Mouse (Mus musculus): Measurements from ENCODE around the gene Nck2. TPM values are rescaled to one million over a fixed set of nuclear protein-coding genes. Genes with fewer than 3 reads are reported as not detected.

Nck2 gene
- polyA plus RNA-seq, 1 experiment = 28.5 TPM

DNA sequence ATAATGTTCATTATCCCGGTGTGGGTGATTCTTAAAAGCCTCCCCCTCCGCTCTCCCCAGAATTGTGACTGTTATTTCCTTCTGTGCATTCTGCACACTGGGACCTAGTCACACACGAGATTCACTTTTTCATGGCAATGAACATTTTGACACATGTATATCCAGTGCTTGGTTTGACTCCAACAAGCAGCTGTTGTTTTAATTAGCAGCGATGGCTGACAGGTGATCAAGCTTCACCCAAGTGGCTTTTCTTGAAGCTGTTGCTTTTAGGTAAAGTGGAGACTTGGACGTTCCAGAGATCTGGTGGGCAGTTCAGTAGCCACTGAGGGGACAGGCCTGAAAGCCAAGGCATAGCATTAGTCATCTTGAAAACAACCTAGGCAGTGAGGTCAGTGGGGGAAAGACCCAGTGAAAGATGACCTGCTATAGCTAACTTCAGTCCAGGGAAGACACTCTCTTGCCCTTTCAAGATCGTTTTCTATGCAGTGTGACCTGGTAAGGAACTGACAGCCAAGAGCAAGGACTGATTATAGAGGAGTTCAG is 17.3 kb upstream of the Nck2 start:
- no peak for TF ChIP-seq POLR2A (IDR thresholded peaks at IDR 0.05; ENCODE audit: low read depth, low read length)
- no peak for TF ChIP-seq CTCF (IDR thresholded peaks at IDR 0.05; ENCODE audit: borderline replicate concordance, insufficient read depth, low read length)
- Histone ChIP-seq H3K4me1 (ENCODE audit: control insufficient read depth, insufficient read depth, low read length) (peaks cover 6% of the 10 kb centered on the region; the same call in 1 of the 2 replicates), H3K27ac (ENCODE audit: insufficient read depth, low read length) (no peak overlapping the region), H3K4me3 (ENCODE audit: insufficient read depth, low read length) (no peak overlapping the region)

DNA sequence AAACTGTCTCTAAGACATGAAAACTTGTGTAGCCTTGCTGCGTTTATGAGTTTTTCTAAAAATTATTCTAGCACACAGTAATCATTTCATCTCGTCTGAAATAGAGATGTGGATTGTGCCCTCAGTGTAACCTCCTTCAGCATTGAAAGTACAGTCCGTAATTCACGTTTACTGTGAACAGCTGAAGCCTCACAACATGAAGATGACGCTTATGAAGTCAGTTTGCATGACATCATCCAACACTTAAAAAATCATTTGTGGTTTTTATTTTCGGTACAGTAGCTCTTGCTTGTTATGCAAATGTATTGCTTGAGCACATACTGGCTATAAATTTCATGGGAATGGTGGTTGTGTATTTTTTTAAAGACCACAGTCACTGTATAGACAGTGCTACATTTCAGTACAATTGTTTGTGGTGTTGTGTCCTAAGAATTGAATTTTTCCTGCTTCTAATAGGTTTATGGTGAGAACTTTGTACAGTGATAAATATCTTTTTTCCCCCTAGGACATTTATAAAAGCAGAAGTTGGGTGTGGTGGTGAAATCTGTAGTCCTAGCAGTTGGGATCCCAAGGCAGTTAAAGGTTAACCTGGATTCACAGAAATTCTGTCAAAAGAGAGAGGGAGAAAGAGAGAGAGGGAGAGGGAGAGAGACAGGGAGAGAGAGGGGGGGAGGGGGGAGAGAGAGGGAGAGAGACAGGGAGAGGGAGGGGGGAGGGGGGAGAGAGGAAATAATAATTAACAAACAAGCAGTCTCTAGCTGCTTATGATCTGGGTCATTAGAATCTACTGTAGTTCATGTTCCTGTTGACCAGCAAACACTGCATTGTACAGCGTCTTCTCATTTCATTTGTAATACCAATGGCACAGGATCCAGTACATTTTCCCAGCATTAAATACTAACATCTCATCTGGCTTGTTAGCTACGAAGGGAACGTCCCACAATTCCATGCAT is 14.2 kb upstream of the Nck2 start:
- H3K27ac ChIP-seq (ENCODE audit: insufficient read depth, low read length) = no peak overlapping the region
- no peak overlapping the region for H3K4me3 ChIP-seq (ENCODE audit: insufficient read depth, low read length)
- TF ChIP-seq CTCF (IDR thresholded peaks at IDR 0.05; ENCODE audit: borderline replicate concordance, insufficient read depth, low read length) = no peak
- TF ChIP-seq POLR2A (IDR thresholded peaks at IDR 0.05; ENCODE audit: low read depth, low read length) = no peak
- H3K4me1 ChIP-seq (ENCODE audit: control insufficient read depth, insufficient read depth, low read length) = peaks cover 6% of the 10 kb centered on the region; the same call in 1 of the 2 replicates

DNA sequence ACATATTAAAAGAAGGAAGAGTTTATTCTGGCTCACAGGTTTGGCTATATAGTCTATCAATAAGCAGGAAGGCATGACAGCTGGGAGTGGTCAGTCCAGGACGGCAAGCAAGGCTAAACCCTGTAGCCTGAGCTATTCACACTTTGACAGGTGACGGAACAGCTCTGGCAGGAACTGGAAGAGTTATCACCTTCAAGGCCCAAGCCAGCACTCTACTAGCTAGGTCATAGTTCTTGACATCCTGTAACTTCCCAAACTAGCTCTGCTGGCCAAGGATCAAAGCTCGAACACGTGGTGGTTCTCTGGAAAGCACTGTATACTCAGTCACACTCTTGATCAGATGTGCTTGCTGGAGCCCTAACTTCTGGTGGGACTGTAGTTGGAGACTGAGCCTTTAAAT is 10.5 kb upstream of the Nck2 start:
- Histone ChIP-seq H3K4me3 (ENCODE audit: insufficient read depth, low read length) (no peak overlapping the region), H3K27ac (ENCODE audit: insufficient read depth, low read length) (no peak overlapping the region), H3K4me1 (ENCODE audit: control insufficient read depth, insufficient read depth, low read length) (no peaks in the 10 kb centered on the region)
- TF ChIP-seq POLR2A (IDR thresholded peaks at IDR 0.05; ENCODE audit: low read depth, low read length) (no peak), CTCF (IDR thresholded peaks at IDR 0.05; ENCODE audit: borderline replicate concordance, insufficient read depth, low read length) (no peak)

DNA sequence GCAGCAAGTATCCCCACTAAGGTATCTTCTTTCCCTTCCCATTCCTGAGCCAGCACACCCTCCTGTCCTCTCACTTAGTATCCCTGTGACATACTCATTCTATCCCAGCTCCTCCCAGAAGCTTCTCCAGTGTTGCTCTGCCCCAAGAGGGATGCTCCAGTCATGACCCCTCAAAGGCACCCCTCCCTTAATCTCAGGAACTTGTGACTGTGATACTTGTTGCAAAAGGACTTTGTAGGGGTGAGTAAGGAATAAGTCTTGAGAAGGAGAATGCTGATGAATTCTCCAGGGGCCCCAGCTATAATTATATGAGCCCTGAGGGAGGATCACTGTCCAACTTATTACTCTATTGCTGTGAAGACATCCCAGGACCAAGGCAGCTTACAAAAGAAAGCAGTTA is 7.8 kb upstream of the Nck2 start:
- Histone ChIP-seq H3K4me1 (ENCODE audit: control insufficient read depth, insufficient read depth, low read length) (no peaks in the 10 kb centered on the region), H3K27ac (ENCODE audit: insufficient read depth, low read length) (no peak overlapping the region), H3K4me3 (ENCODE audit: insufficient read depth, low read length) (no peak overlapping the region)
- TF ChIP-seq CTCF (IDR thresholded peaks at IDR 0.05; ENCODE audit: borderline replicate concordance, insufficient read depth, low read length) = no peak

DNA sequence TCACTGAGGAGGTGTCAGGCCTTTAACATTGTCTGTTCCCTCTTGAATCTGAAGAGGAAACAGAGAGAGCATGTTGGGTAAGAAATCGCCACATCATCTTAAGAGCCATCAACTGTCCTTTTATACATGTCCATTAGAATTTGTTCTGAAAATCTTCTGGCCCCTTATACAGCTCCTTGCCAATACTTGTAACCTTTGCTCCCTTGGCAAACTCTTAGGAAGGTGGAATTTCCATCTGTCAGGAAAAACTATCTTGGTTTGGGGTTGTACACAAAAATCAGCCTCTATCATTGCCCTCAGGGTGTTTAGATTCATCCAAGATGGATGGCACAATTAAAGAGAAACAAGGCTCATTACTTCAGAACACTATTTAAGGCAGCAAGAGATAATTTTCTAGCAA is 5.1 kb upstream of the Nck2 start:
- TF ChIP-seq CTCF (IDR thresholded peaks at IDR 0.05; ENCODE audit: borderline replicate concordance, insufficient read depth, low read length) = no peak
- no peak for TF ChIP-seq POLR2A (IDR thresholded peaks at IDR 0.05; ENCODE audit: low read depth, low read length)
- no peaks in the 10 kb centered on the region for H3K4me1 ChIP-seq (ENCODE audit: control insufficient read depth, insufficient read depth, low read length)
- H3K4me3 ChIP-seq (ENCODE audit: insufficient read depth, low read length) = no peak overlapping the region
- H3K27ac ChIP-seq (ENCODE audit: insufficient read depth, low read length) = no peak overlapping the region

DNA sequence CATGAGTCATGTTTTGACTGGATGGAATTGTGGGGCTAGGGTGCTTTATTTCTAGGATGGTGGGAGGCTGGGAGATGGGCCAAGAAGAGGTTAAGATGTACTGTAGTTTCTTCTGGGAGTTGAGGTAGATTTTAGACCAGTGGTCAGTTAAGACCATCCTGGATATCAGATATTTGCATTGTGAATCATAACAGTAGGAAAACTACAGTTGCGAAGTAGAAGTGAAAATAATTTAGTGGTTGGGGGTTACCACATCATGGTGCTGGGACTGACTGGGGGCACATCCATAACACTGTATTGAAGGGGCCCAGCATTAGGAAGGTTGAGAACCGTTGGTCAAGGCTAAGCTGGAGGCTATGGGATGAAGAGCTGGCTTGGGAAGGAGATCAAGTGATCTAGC is 1.8 kb upstream of the Nck2 start:
- Histone ChIP-seq H3K27ac (ENCODE audit: insufficient read depth, low read length) (no peak overlapping the region), H3K4me1 (ENCODE audit: control insufficient read depth, insufficient read depth, low read length) (peaks cover 4% of the 10 kb centered on the region; the same call in 1 of the 2 replicates), H3K4me3 (ENCODE audit: insufficient read depth, low read length) (no peak overlapping the region)
- TF ChIP-seq CTCF (IDR thresholded peaks at IDR 0.05; ENCODE audit: borderline replicate concordance, insufficient read depth, low read length) = no peak
- no peak for TF ChIP-seq POLR2A (IDR thresholded peaks at IDR 0.05; ENCODE audit: low read depth, low read length)

DNA sequence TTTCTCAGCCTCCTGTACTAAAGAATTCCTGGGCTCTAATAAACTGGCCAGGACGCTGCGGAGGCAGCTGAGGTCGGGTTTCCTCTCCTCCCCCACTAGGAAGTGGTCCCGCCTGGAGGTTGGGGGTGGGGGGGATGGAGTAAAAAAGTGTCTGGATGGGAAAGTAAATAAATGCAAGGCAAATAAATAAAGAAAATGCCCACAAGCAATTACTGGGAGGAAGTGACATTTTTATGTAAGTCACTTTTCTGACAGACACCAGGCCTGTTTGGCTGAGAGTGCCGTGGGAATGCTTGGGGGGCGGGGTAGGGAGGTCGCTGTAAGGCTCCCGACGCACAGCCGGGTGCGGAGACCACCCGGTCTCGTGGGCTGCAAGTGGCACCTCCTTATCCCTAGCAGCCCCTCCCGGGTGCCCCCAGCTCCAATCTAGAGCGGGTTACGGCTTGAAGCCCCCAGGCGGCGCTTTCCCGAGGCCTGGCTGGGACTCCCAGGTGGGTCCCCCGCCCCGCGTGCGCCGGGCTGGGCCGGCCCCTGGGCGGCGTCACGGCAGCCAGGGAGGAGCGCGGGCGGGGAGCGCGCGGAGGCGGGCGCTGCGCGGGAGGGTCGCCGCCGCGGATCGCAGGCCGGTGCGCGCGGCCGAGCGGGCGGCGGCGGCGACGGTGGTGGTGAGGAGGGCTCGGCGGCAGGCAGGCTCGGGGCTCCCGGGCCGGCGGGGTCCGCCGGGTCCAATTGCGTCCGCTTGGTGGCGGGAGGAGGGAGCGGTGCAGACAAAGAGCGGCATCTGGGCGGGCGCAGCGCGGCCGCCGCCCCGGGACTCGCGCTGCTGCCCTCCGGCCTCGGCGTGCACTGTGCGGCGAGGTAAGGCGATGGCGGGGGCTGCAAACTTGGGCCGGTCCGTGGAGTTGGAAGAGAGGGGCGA is 1.1 kb downstream of the Nck2 start:
- H3K4me1 ChIP-seq (ENCODE audit: control insufficient read depth, insufficient read depth, low read length) = peaks cover 4% of the 10 kb centered on the region; the same call in 1 of the 2 replicates
- H3K27ac ChIP-seq (ENCODE audit: insufficient read depth, low read length) = peak overlapping the region; percentile 69
- peak overlapping the region; percentile 78 for H3K4me3 ChIP-seq (ENCODE audit: insufficient read depth, low read length)
- TF ChIP-seq CTCF (IDR thresholded peaks at IDR 0.05; ENCODE audit: borderline replicate concordance, insufficient read depth, low read length) = no peak
- peak; percentile 66 for TF ChIP-seq POLR2A (IDR thresholded peaks at IDR 0.05; ENCODE audit: low read depth, low read length)

DNA sequence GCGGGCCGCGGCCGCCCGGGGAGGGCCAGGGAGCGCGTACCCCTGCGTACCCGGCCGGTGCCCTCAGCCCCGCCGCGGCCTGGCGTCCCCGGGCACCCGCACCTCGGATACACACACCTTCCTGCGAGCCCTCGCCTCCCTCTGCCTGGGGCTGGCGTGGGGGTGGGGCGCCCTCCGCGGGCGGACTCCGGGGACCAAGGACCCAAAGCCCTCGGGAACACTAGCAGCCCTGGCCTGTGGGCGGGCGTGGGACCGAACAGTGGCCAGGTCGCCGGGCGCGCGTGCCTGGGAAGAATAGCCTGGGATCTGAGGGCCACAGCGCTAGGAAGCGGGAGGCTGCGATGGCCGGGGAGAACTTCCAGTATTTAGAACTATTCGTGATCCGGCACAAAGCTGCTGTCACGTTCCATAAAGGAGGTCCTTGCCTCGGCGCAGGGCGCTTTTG is 1.7 kb downstream of the Nck2 start:
- H3K4me1 ChIP-seq (ENCODE audit: control insufficient read depth, insufficient read depth, low read length) = peaks cover 4% of the 10 kb centered on the region; the same call in 1 of the 2 replicates
- TF ChIP-seq CTCF (IDR thresholded peaks at IDR 0.05; ENCODE audit: borderline replicate concordance, insufficient read depth, low read length) (no peak), POLR2A (IDR thresholded peaks at IDR 0.05; ENCODE audit: low read depth, low read length) (no peak)
- H3K27ac ChIP-seq (ENCODE audit: insufficient read depth, low read length) = peak overlapping the region; percentile 69
- H3K4me3 ChIP-seq (ENCODE audit: insufficient read depth, low read length) = peak overlapping the region; percentile 61
